Comparison of ENCODE assay signal across 8 mouse cellular contexts in the genomic region with DNA sequence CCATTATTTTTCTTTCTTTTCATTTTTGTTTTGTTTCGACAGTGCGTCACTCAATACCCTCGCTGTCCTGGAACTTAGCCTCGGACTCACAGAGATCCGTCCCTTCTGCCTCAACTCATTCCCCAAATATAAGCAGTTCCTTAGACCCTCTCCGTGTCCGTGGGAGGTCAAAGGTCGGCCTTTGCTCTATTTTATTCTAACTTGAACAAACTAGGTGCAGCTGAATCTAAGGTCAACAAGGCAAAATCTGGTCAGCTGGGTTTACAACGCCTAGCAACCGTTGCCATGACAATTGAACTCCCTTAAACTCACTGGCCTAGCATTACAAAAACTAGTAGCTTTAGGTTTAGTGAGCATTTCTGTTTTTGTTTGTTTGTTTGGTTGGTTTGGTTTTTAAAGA. TPM values are rescaled to one million over a fixed set of nuclear protein-coding genes. Genes with fewer than 3 reads are reported as not detected.
DNase-seq lines count a peak whose midpoint lies in the region; TF ChIP-seq lines count a peak whose summit lies in the region.

No protein-coding gene starts in this region.

- no peak for TF ChIP-seq POLR2A in myocyte (IDR thresholded peaks at IDR 0.05; ENCODE audit: insufficient read length, low read depth)

- H3K36me3 ChIP-seq in myocyte (ENCODE audit: control insufficient read depth, insufficient read depth), result no peaks in the 10 kb centered on the region

- peak overlapping the region; percentile 90 for H3K4me3 ChIP-seq in myocyte

- H3K4me2 ChIP-seq in myocyte (ENCODE audit: low read depth), result peak overlapping the region; percentile 70

- peaks cover 37% of the 10 kb centered on the region for H3K79me2 ChIP-seq in myocyte (ENCODE audit: control insufficient read depth, insufficient read depth)

- peak; percentile 24 for DNase-seq in cerebellum, adult 9-11 months
- DNase-seq in cerebellum, adult 11 months, result no peak
- DNase-seq in thymus, postnatal 14 days, result peak; percentile 18
- DNase-seq in thymus, postnatal 36 days, result no peak
- peak; percentile 48 for DNase-seq in kidney, postnatal 10 days
- DNase-seq in gastrocnemius, postnatal 25 days, result no peak
- DNase-seq in B cell, adult 2 months, result no peak

- H3K27me3 ChIP-seq in myocyte (ENCODE audit: control insufficient read depth, insufficient read depth, insufficient read length), result no peaks in the 10 kb centered on the region

- no peak overlapping the region for H3ac ChIP-seq in myocyte (ENCODE audit: control insufficient read depth, insufficient read length)

TF ChIP-seq in myocyte, 11 proteins besides CTCF, POLR2A, EP300 and RAD21:
- TF ChIP-seq MYOD1 (IDR thresholded peaks at IDR 0.05; ENCODE audit: control insufficient read depth in 1 of 3, insufficient read length in 2 of 3, low read depth in 2 of 3) (no peak), TCF3 (IDR thresholded peaks at IDR 0.05; ENCODE audit: insufficient read length, low read depth) (no peak), MAX (IDR thresholded peaks at IDR 0.05; ENCODE audit: low read depth) (no peak), E2F4 (IDR thresholded peaks at IDR 0.05; ENCODE audit: insufficient read depth) (no peak), USF1 (IDR thresholded peaks at IDR 0.05; ENCODE audit: low read depth) (no peak), REST (IDR thresholded peaks at IDR 0.05; ENCODE audit: insufficient read depth, insufficient read length) (no peak), SRF (IDR thresholded peaks at IDR 0.05; ENCODE audit: control insufficient read depth, insufficient read length, low read depth) (no peak), CEBPB (IDR thresholded peaks at IDR 0.05; ENCODE audit: insufficient read depth, poor library complexity, severe bottlenecking) (no peak), TCF12 (IDR thresholded peaks at IDR 0.05; ENCODE audit: insufficient read depth, poor library complexity, severe bottlenecking) (no peak), MYOG (IDR thresholded peaks at IDR 0.05; ENCODE audit: control insufficient read depth in 1 of 3, insufficient read depth in 1 of 3, insufficient read length in 2 of 3, low read depth in 2 of 3) (no peak), POLR2AphosphoS2 (IDR thresholded peaks at IDR 0.05; ENCODE audit: insufficient read length, low read depth) (no peak)
TF ChIP-seq in myocyte: peak in this region for 0.

RNA-seq across cellular contexts. Expression of gene Pes1, which starts 0.6 kb away (rescaled TPM):
- 104 TPM for polyA plus RNA-seq in myocyte (2012; fragmentation: generic; extraction: Trizol)
- 10 to 100 TPM; 24.3 to 31.2 TPM for total RNA-seq in gastrocnemius, postnatal 25 days (2021)

RNA-seq across cellular contexts. Expression of gene 4930556J24Rik, which starts 13.4 kb away (rescaled TPM):
- polyA plus RNA-seq in myocyte (2012; fragmentation: generic; extraction: Trizol), result 0.14 TPM
- total RNA-seq in gastrocnemius, postnatal 25 days (2021), result not detected

RNA-seq across cellular contexts. Expression of gene Gal3st1, which starts 20.3 kb away (rescaled TPM):
- not detected for polyA plus RNA-seq in myocyte (2012; fragmentation: generic; extraction: Trizol)
- under 1 TPM; 0.51 to 0.78 TPM for total RNA-seq in gastrocnemius, postnatal 25 days (2021)

RNA-seq across cellular contexts. Expression of gene Tcn2, which starts 31.2 kb away (rescaled TPM):
- polyA plus RNA-seq in myocyte (2012; fragmentation: generic; extraction: Trizol), result 16.4 TPM
- 10 to 100 TPM; 11.6 to 22.6 TPM for total RNA-seq in gastrocnemius, postnatal 25 days (2021)

RNA-seq across cellular contexts. Expression of gene Slc35e4, which starts 48.7 kb away (rescaled TPM):
- 69.6 TPM for polyA plus RNA-seq in myocyte (2012; fragmentation: generic; extraction: Trizol)
- 10 to 100 TPM; 13.0 to 14.2 TPM for total RNA-seq in gastrocnemius, postnatal 25 days (2021)

Comparison
In these comparisons a context has a peak if more than half of its experiments do, and no peak if none do; other contexts are left out.
1. DNase-seq: peak in cerebellum, adult 9-11 months (single experiment), thymus, postnatal 14 days (single experiment) and kidney, postnatal 10 days (single experiment); none in cerebellum, adult 11 months (single experiment), thymus, postnatal 36 days (0 of 2), gastrocnemius, postnatal 25 days (single experiment) and B cell, adult 2 months (0 of 2).